Mouse (Mus musculus) heart, embryonic 13.5 days (tissue): ENCODE results near the gene Lsm2. TPM values are rescaled to one million over a fixed set of nuclear protein-coding genes. Genes with fewer than 3 reads are reported as not detected.
A peak's percentile ranks its signal among the peaks of the same experiment; 100 is the strongest.
"Not testable (repeated sequence)": the region's sequence is repeated elsewhere in the genome, so short reads cannot be mapped to it uniquely, and the experiment has no call there.

Experiments used
- ATAC-seq: fragments of 200-750 bp; cut with Nextera tagmentation; 2 replicates; pipeline ENCODE4 v1.8.0; 2017; ENCODE audit warnings: moderate TSS enrichment; ENCODE audit not compliant: insufficient number of reproducible peaks, low FRiP score, low TSS enrichment; ENCODE audit errors: extremely low read depth
- H3K27ac ChIP-seq: fragments of 300-500 bp; sonication (generic); replicated peaks from 2 replicates; pipeline ENCODE4 v1.5.1; 2015; ENCODE audit warnings: moderate library complexity, mild to moderate bottlenecking, inconsistent platforms
- H3K27me3 ChIP-seq: fragments of 300-500 bp; sonication (generic); replicated peaks from 2 replicates; pipeline ENCODE4 v1.6.1; 2015; ENCODE audit warnings: mild to moderate bottlenecking, inconsistent platforms
- H3K36me3 ChIP-seq: fragments of 300-500 bp; sonication (generic); 2 replicates; pipeline ENCODE4 v1.6.1; 2015; ENCODE audit warnings: mild to moderate bottlenecking, inconsistent platforms
- H3K4me1 ChIP-seq: fragments of 300-500 bp; sonication (generic); 2 replicates; pipeline ENCODE4 v1.6.1; 2015; ENCODE audit warnings: inconsistent platforms
- H3K4me2 ChIP-seq: fragments of 300-500 bp; sonication (generic); 2 replicates; pipeline ENCODE4 v1.6.1; 2015; ENCODE audit warnings: inconsistent platforms, mild to moderate bottlenecking, moderate library complexity
- H3K4me3 ChIP-seq: fragments of 300-500 bp; sonication (generic); 2 replicates; pipeline ENCODE4 v1.5.1; 2015; ENCODE audit warnings: moderate library complexity, mild to moderate bottlenecking, inconsistent platforms
- H3K9ac ChIP-seq: fragments of 300-500 bp; sonication (generic); 2 replicates; pipeline ENCODE4 v1.6.1; 2015; ENCODE audit warnings: inconsistent platforms, mild to moderate bottlenecking, moderate library complexity
- H3K9me3 ChIP-seq: fragments of 300-500 bp; sonication (generic); 2 replicates; pipeline ENCODE4 v1.6.1; 2016; ENCODE audit warnings: inconsistent platforms
- WGBS: fragments of 180-500 bp; shearing (Covaris S2); methylation state at CpG from one replicate; pipeline ENCODE4 v1.1.7; 2015; ENCODE audit warnings: mixed read lengths; 5-methylcytosine and 5-hydroxymethylcytosine counted together
- polyA plus RNA-seq: library from polyadenylated mRNA; unstranded; fragments of >200 nt; fragmentation: Nextera tagmentation; extraction: Ambion mirVana; gene quantifications from 2 replicates; pipeline ENCODE4 v1.2.1, GENCODE M21; 2015

The Lsm2 gene
- polyA plus RNA-seq, 1 experiment from 2014 or later: 145 TPM

- H3K9me3 ChIP-seq, H3K27ac ChIP-seq, H3K4me3 ChIP-seq, H3K9ac ChIP-seq, H3K27me3 ChIP-seq, ATAC-seq, H3K4me2 ChIP-seq: not testable (repeated sequence)
- Histone ChIP-seq H3K36me3 (peaks cover 37% of the 10 kb centered on the region), H3K4me1 (peaks cover 39% of the 10 kb centered on the region)
- WGBS: 90% methylated on average over 4 of the region's 4 CpGs
Observed at GRCm38 (mm10) chr17:34995192-34995591, 13.5 kb downstream of the Lsm2 start.

- 93% methylated on average over 4 of the region's 4 CpGs for WGBS
- not testable (repeated sequence) for ATAC-seq, H3K27me3 ChIP-seq, H3K27ac ChIP-seq, H3K4me2 ChIP-seq, H3K4me3 ChIP-seq, H3K9ac ChIP-seq, H3K9me3 ChIP-seq
- H3K4me1 ChIP-seq: peaks cover 39% of the 10 kb centered on the region
- peaks cover 30% of the 10 kb centered on the region for H3K36me3 ChIP-seq
Observed at GRCm38 (mm10) chr17:34995927-34996326, 14.3 kb downstream of the Lsm2 start.

- no peaks in the 10 kb centered on the region for H3K27me3 ChIP-seq
- H3K36me3 ChIP-seq: peaks cover 23% of the 10 kb centered on the region
- peaks cover 40% of the 10 kb centered on the region for H3K4me1 ChIP-seq
- no peak overlapping the region for H3K27ac ChIP-seq
- H3K9ac ChIP-seq: peak overlapping the region; percentile 50
- no peak overlapping the region for H3K4me3 ChIP-seq
- H3K4me2 ChIP-seq: peak overlapping the region; percentile 100
- no peak for ATAC-seq
- whole genome bisulfite sequencing: 85% methylated on average over 12 of the region's 14 CpGs
- H3K9me3 ChIP-seq: no peaks in the 10 kb centered on the region
Observed at GRCm38 (mm10) chr17:34996411-34997141, 14.9 kb downstream of the Lsm2 start.

- H3K9ac ChIP-seq: peak overlapping the region; percentile 50; the same call in 1 of the 2 replicates
- no peak overlapping the region for H3K4me3 ChIP-seq
- no peak overlapping the region for H3K27ac ChIP-seq
- peaks cover 46% of the 10 kb centered on the region for H3K4me1 ChIP-seq
- H3K9me3 ChIP-seq: no peaks in the 10 kb centered on the region
- H3K36me3 ChIP-seq: peaks cover 23% of the 10 kb centered on the region
- H3K4me2 ChIP-seq: peak overlapping the region; percentile 100
- ATAC-seq: no peak
- WGBS: 88% methylated on average over 5 of the region's 5 CpGs
- H3K27me3 ChIP-seq: no peaks in the 10 kb centered on the region
Observed at GRCm38 (mm10) chr17:34997142-34997483, 15.5 kb downstream of the Lsm2 start.

GRCm38 (mm10) chr17:34998526-34999430 is 17.1 kb downstream of the Lsm2 start:
- H3K4me1 ChIP-seq: peaks cover 62% of the 10 kb centered on the region
- peak overlapping the region; percentile 83; the same call in 1 of the 2 replicates for H3K9ac ChIP-seq
- no peaks in the 10 kb centered on the region for H3K27me3 ChIP-seq
- ATAC-seq: no peak
- peak overlapping the region; percentile 93 for H3K4me3 ChIP-seq
- no peak overlapping the region for H3K27ac ChIP-seq
- no peaks in the 10 kb centered on the region for H3K9me3 ChIP-seq
- H3K36me3 ChIP-seq: peaks cover 28% of the 10 kb centered on the region
- WGBS: 87% methylated on average over 15 of the region's 15 CpGs
- peak overlapping the region; percentile 100 for H3K4me2 ChIP-seq

GRCm38 (mm10) chr17:34999871-35000716 is 18.4 kb downstream of the Lsm2 start:
- not testable (repeated sequence) for ATAC-seq
- peak overlapping the region; percentile 99 for H3K9ac ChIP-seq

GRCm38 (mm10) chr17:35000717-35001451 is 19.2 kb downstream of the Lsm2 start, which contains the start of gene Vars:
Gene Vars (plus strand): TSS chr17:35000987.
- Histone ChIP-seq H3K4me3 (peak within 1 kb of the TSS; percentile 93), H3K27me3 (no peaks in the 10 kb centered on the region), H3K27ac (peak within 1 kb of the TSS; percentile 96), H3K4me1 (peaks cover 64% of the 10 kb centered on the region), H3K9me3 (no peaks in the 10 kb centered on the region), H3K36me3 (peaks cover 49% of the 10 kb centered on the region), H3K9ac (peak within 1 kb of the TSS; percentile 99), H3K4me2 (peak within 1 kb of the TSS; percentile 100)
- ATAC-seq: peak; percentile 85
- under 1% methylated on average over 83 of the region's 83 CpGs for WGBS

More at GRCm38 (mm10) chr17:34999871-35000716, 18.4 kb downstream of the Lsm2 start:
- Histone ChIP-seq H3K36me3 (peaks cover 41% of the 10 kb centered on the region), H3K4me2 (peak overlapping the region; percentile 100), H3K4me1 (peaks cover 64% of the 10 kb centered on the region), H3K4me3 (peak overlapping the region; percentile 93), H3K27ac (peak overlapping the region; percentile 96)
- not testable (repeated sequence) for H3K9me3 ChIP-seq, H3K27me3 ChIP-seq
- 18% methylated on average over 30 of the region's 32 CpGs for WGBS

- H3K4me2 ChIP-seq: peak overlapping the region; percentile 100
- H3K4me1 ChIP-seq: peaks cover 61% of the 10 kb centered on the region
- peak overlapping the region; percentile 96 for H3K27ac ChIP-seq
- H3K4me3 ChIP-seq: peak overlapping the region; percentile 93
- under 1% methylated on average over 35 of the region's 35 CpGs for WGBS
- peak overlapping the region; percentile 99 for H3K9ac ChIP-seq
- H3K9me3 ChIP-seq: no peaks in the 10 kb centered on the region
- peaks cover 55% of the 10 kb centered on the region for H3K36me3 ChIP-seq
- peak; percentile 2; the same call in 1 of the 2 replicates for ATAC-seq
- H3K27me3 ChIP-seq: no peaks in the 10 kb centered on the region
Observed at GRCm38 (mm10) chr17:35001452-35002152, 19.9 kb downstream of the Lsm2 start.

GRCm38 (mm10) chr17:35002153-35002865 is 20.6 kb downstream of the Lsm2 start:
- Histone ChIP-seq H3K9me3 (no peaks in the 10 kb centered on the region), H3K27ac (peak overlapping the region; percentile 96), H3K4me1 (peaks cover 54% of the 10 kb centered on the region), H3K4me2 (peak overlapping the region; percentile 100), H3K27me3 (no peaks in the 10 kb centered on the region), H3K9ac (peak overlapping the region; percentile 99), H3K4me3 (peak overlapping the region; percentile 93), H3K36me3 (peaks cover 58% of the 10 kb centered on the region)
- ATAC-seq: no peak
- whole genome bisulfite sequencing: 9% methylated on average over 12 of the region's 12 CpGs
